Mouse (Mus musculus): Measurements from ENCODE around the gene Tll2.

- TF ChIP-seq CTCF (IDR thresholded peaks at IDR 0.05; ENCODE audit: extremely low read depth, insufficient read length, insufficient replicate concordance, low read depth, low read length) (no peak), POLR2A (IDR thresholded peaks at IDR 0.05; ENCODE audit: low read depth, low read length) (no peak)
Measured at GRCm38 (mm10) chr19:41109496-41109895, 97.1 kb downstream of the Tll2 start.

All from small intestine, adult 2 months (tissue).